Mouse (Mus musculus) kidney, embryonic 14.5 days (tissue): ENCODE data around the gene Ms4a4d. TPM values are rescaled to one million over a fixed set of nuclear protein-coding genes. Genes with fewer than 3 reads are reported as not detected.
"Not testable (repeated sequence)": the region's sequence is repeated elsewhere in the genome, so short reads cannot be mapped to it uniquely, and the experiment has no call there.

Experiments
- ATAC-seq: fragments of 200-750 bp; cut with Nextera tagmentation; 2 replicates; pipeline ENCODE4 v1.8.0; 2017; ENCODE audit warnings: moderate number of reproducible peaks, mild to moderate bottlenecking, moderate TSS enrichment, moderate library complexity; ENCODE audit not compliant: low FRiP score, low TSS enrichment
- H3K27ac ChIP-seq: fragments of 300-500 bp; sonication (generic); 2 replicates; pipeline ENCODE4 v1.5.1; 2014; ENCODE audit warnings: low read depth, mild to moderate bottlenecking, low read length, moderate library complexity, mixed read lengths
- H3K27me3 ChIP-seq: fragments of 300-500 bp; sonication (generic); 2 replicates; pipeline ENCODE4 v1.6.1; 2014; ENCODE audit warnings: mild to moderate bottlenecking, low read length; ENCODE audit not compliant: control insufficient read depth, insufficient read depth
- H3K36me3 ChIP-seq: fragments of 300-500 bp; sonication (generic); 2 replicates; pipeline ENCODE4 v1.6.1; 2014; ENCODE audit warnings: low read length, mixed read lengths; ENCODE audit not compliant: control insufficient read depth, insufficient read depth
- H3K4me1 ChIP-seq: fragments of 300-500 bp; sonication (generic); 2 replicates; pipeline ENCODE4 v1.6.1; 2014; ENCODE audit warnings: low read length, mixed read lengths; ENCODE audit not compliant: control insufficient read depth, insufficient read depth
- H3K4me2 ChIP-seq: fragments of 300-500 bp; sonication (generic); replicated peaks from 2 replicates; pipeline ENCODE4 v1.6.1; 2014; ENCODE audit warnings: low read depth, mild to moderate bottlenecking, low read length
- H3K4me3 ChIP-seq: fragments of 300-500 bp; sonication (generic); 2 replicates; pipeline ENCODE4 v1.5.1; 2014; ENCODE audit warnings: mild to moderate bottlenecking, low read length
- H3K9ac ChIP-seq: fragments of 300-500 bp; sonication (generic); 2 replicates; pipeline ENCODE4 v1.6.1; 2014; ENCODE audit warnings: low read depth, mild to moderate bottlenecking, low read length, moderate library complexity
- H3K9me3 ChIP-seq: fragments of 300-500 bp; sonication (generic); 2 replicates; pipeline ENCODE4 v1.6.1; 2016; ENCODE audit warnings: low read length; ENCODE audit not compliant: control insufficient read depth
- WGBS: fragments of 180-500 bp; shearing (Covaris S2); extraction: QIAGEN DNeasy Blood & Tissue Kit; methylation state at CpG from one replicate; pipeline ENCODE4 v1.1.7; 2014; 5-methylcytosine and 5-hydroxymethylcytosine counted together
- polyA plus RNA-seq: library from polyadenylated mRNA; unstranded; fragments of >200 nt; fragmentation: Nextera tagmentation; extraction: Ambion mirVana; gene quantifications from 2 replicates; pipeline ENCODE4 v1.2.1, GENCODE M21; 2014

The Ms4a4d gene
- polyA plus RNA-seq, result 0.19 TPM in 1 of 2 replicates, not detected in the other

- H3K4me2 ChIP-seq, result no peak within 1 kb of the TSS
- H3K4me1 ChIP-seq, result no peaks in the 10 kb centered on the region
- no peaks in the 10 kb centered on the region for H3K9me3 ChIP-seq
- H3K36me3 ChIP-seq, result no peaks in the 10 kb centered on the region
- no peak within 1 kb of the TSS for H3K27ac ChIP-seq
- no peaks in the 10 kb centered on the region for H3K27me3 ChIP-seq
- no peak for ATAC-seq
- WGBS, result 13% methylated on average over 7 of the region's 7 CpGs
- H3K9ac ChIP-seq, result no peak within 1 kb of the TSS
- H3K4me3 ChIP-seq, result no peak within 1 kb of the TSS
Observed at GRCm38 (mm10) chr19:11536593-11536992, at the start of gene Ms4a4d. Ms4a4d (plus strand) TSS chr19:11536801.

- Histone ChIP-seq H3K27me3 (no peaks in the 10 kb centered on the region), H3K9me3 (no peaks in the 10 kb centered on the region), H3K36me3 (no peaks in the 10 kb centered on the region), H3K9ac (no peak overlapping the region), H3K4me2 (no peak overlapping the region), H3K27ac (no peak overlapping the region), H3K4me3 (no peak overlapping the region), H3K4me1 (no peaks in the 10 kb centered on the region)
- ATAC-seq, result no peak
- WGBS, result 67% methylated on average over 4 of the region's 4 CpGs
Observed at GRCm38 (mm10) chr19:11491406-11492189, 45.0 kb upstream of the Ms4a4d start.

GRCm38 (mm10) chr19:11492671-11493070 is 43.9 kb upstream of the Ms4a4d start:
- no peaks in the 10 kb centered on the region for H3K36me3 ChIP-seq
- H3K4me3 ChIP-seq, result no peak overlapping the region
- H3K9me3 ChIP-seq, result no peaks in the 10 kb centered on the region
- no peak for ATAC-seq
- H3K9ac ChIP-seq, result no peak overlapping the region
- no peak overlapping the region for H3K27ac ChIP-seq
- no peak overlapping the region for H3K4me2 ChIP-seq
- 88% methylated on average over 1 of the region's 1 CpGs for WGBS
- no peaks in the 10 kb centered on the region for H3K27me3 ChIP-seq
- no peaks in the 10 kb centered on the region for H3K4me1 ChIP-seq

GRCm38 (mm10) chr19:11494519-11494918 is 42.1 kb upstream of the Ms4a4d start:
- no peak for ATAC-seq
- Histone ChIP-seq H3K27me3 (no peaks in the 10 kb centered on the region), H3K27ac (no peak overlapping the region), H3K4me3 (no peak overlapping the region), H3K9ac (no peak overlapping the region), H3K4me2 (no peak overlapping the region), H3K4me1 (no peaks in the 10 kb centered on the region), H3K36me3 (no peaks in the 10 kb centered on the region), H3K9me3 (no peaks in the 10 kb centered on the region)
- 85% methylated on average over 3 of the region's 3 CpGs for WGBS

GRCm38 (mm10) chr19:11496361-11496760 is 40.2 kb upstream of the Ms4a4d start:
- ATAC-seq, result no peak
- 90% methylated on average over 6 of the region's 6 CpGs for WGBS

GRCm38 (mm10) chr19:11497300-11497699 is 39.3 kb upstream of the Ms4a4d start:
- not testable (repeated sequence) for H3K4me2 ChIP-seq, H3K27me3 ChIP-seq, H3K27ac ChIP-seq, H3K36me3 ChIP-seq, H3K9me3 ChIP-seq, H3K4me3 ChIP-seq, ATAC-seq, H3K9ac ChIP-seq, H3K4me1 ChIP-seq
- WGBS, result 75% methylated on average over 1 of the region's 1 CpGs

More at GRCm38 (mm10) chr19:11496361-11496760, 40.2 kb upstream of the Ms4a4d start:
- Histone ChIP-seq H3K27ac (no peak overlapping the region), H3K9ac (no peak overlapping the region), H3K4me3 (no peak overlapping the region), H3K9me3 (no peaks in the 10 kb centered on the region), H3K36me3 (no peaks in the 10 kb centered on the region), H3K4me2 (no peak overlapping the region), H3K4me1 (no peaks in the 10 kb centered on the region), H3K27me3 (no peaks in the 10 kb centered on the region)

GRCm38 (mm10) chr19:11500796-11501195 is 35.8 kb upstream of the Ms4a4d start:
- Histone ChIP-seq H3K4me2 (no peak overlapping the region), H3K27me3 (no peaks in the 10 kb centered on the region), H3K9me3 (no peaks in the 10 kb centered on the region), H3K4me1 (no peaks in the 10 kb centered on the region), H3K9ac (no peak overlapping the region), H3K4me3 (no peak overlapping the region), H3K27ac (no peak overlapping the region), H3K36me3 (no peaks in the 10 kb centered on the region)
- ATAC-seq, result no peak
- WGBS, result 91% methylated on average over 1 of the region's 1 CpGs

- Histone ChIP-seq H3K27me3 (no peaks in the 10 kb centered on the region), H3K4me2 (no peak overlapping the region), H3K4me1 (no peaks in the 10 kb centered on the region), H3K4me3 (no peak overlapping the region), H3K9ac (no peak overlapping the region), H3K27ac (no peak overlapping the region), H3K36me3 (no peaks in the 10 kb centered on the region), H3K9me3 (no peaks in the 10 kb centered on the region)
- WGBS, result 88% methylated on average over 4 of the region's 4 CpGs
- ATAC-seq, result no peak
Observed at GRCm38 (mm10) chr19:11501326-11501725, 35.3 kb upstream of the Ms4a4d start.

GRCm38 (mm10) chr19:11504857-11505256 is 31.7 kb upstream of the Ms4a4d start:
- Histone ChIP-seq H3K27me3 (no peaks in the 10 kb centered on the region), H3K4me3 (no peak overlapping the region), H3K27ac (no peak overlapping the region), H3K4me1 (no peaks in the 10 kb centered on the region), H3K9ac (no peak overlapping the region), H3K36me3 (no peaks in the 10 kb centered on the region), H3K4me2 (no peak overlapping the region), H3K9me3 (no peaks in the 10 kb centered on the region)
- 86% methylated on average over 1 of the region's 1 CpGs for WGBS
- ATAC-seq, result no peak
